Mouse (Mus musculus): ENCODE data around the gene Asb18. TPM values are rescaled to one million over a fixed set of nuclear protein-coding genes. Genes with fewer than 3 reads are reported as not detected.

Asb18 gene
- not detected for polyA plus RNA-seq (2014; fragmentation: Illumina TruSeq; extraction: RNeasy Lipid Tissue Mini Kit (QIAGEN cat#74804); ENCODE audit: low read depth, low replicate concordance)

GRCm38 (mm10) chr1:90014446-90014845 is at the start of gene Asb18:
Gene Asb18, minus strand, starts transcription at chr1:90014666.

DNA sequence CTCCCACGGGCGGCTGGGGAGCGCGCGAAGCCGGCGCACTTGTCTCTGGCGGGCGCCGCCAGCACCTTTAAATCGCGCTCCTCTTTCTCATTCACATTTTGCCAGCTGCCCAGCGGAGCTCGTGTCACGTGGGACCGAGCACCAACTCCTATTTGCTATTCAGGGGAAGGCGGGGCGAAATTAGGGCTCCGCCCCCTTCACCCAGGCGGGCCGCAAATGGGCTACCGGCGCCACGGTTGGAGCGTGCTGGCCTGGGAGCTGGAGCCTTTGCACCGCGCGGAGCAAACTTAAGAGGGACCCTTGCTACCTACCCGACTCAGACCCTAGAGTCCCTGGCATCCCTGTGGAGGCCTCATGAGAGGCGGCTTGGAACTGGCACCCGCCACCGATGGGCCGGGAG is 83.3 kb downstream of the Asb18 start, which contains the start of gene Gbx2:
Gene Gbx2 (minus strand): TSS at position 60 of the 400 bp plus-strand sequence.

Other genes starting within 250 kb of the Asb18 start
- not detected for gene Gbx2, start 83.5 kb downstream of the Asb18 start, polyA plus RNA-seq (2014; fragmentation: Illumina TruSeq; extraction: RNeasy Lipid Tissue Mini Kit (QIAGEN cat#74804); ENCODE audit: low read depth, low replicate concordance)
- gene Iqca, start 138.7 kb upstream of the Asb18 start, polyA plus RNA-seq (2014; fragmentation: Illumina TruSeq; extraction: RNeasy Lipid Tissue Mini Kit (QIAGEN cat#74804); ENCODE audit: low read depth, low replicate concordance) = 28.3 TPM
- gene Ackr3, start 189.3 kb upstream of the Asb18 start, polyA plus RNA-seq (2014; fragmentation: Illumina TruSeq; extraction: RNeasy Lipid Tissue Mini Kit (QIAGEN cat#74804); ENCODE audit: low read depth, low replicate concordance) = 1.3 TPM